Mouse (Mus musculus): ENCODE data around the gene Pnkp. TPM values are rescaled to one million over a fixed set of nuclear protein-coding genes. Genes with fewer than 3 reads are reported as not detected.

The Pnkp gene
- total and polyA plus RNA-seq, 3 experiments: 14.8 to 41.6 (median 22.2) TPM

GRCm38 (mm10) chr7:44854356-44855031 lies 2.4 kb upstream of the Pnkp start (continued):
- TF ChIP-seq MAFK (IDR thresholded peaks at IDR 0.05; ENCODE audit: insufficient replicate concordance, low read length): no peak
- no peak; the same call in 1 of the 2 replicates for TF ChIP-seq MEF2A (IDR thresholded peaks at IDR 0.05; ENCODE audit: borderline replicate concordance, low read depth, low read length)
- no peak for TF ChIP-seq RAD21 (IDR thresholded peaks at IDR 0.05; ENCODE audit: low read depth, low read length)
- TF ChIP-seq TBP (conservative IDR thresholded peaks at IDR 0.05; ENCODE audit: low read depth, low read length): 0 out of 2 replicates have a peak, but pooled peaks have one; percentile 35
- no peak for TF ChIP-seq SMC3 (IDR thresholded peaks at IDR 0.05; ENCODE audit: low read depth, low read length)
- peak; percentile 85 for TF ChIP-seq ELF1 (IDR thresholded peaks at IDR 0.05; ENCODE audit: low read depth, low read length)
- TF ChIP-seq NELFE (IDR thresholded peaks at IDR 0.05; ENCODE audit: low read depth, low read length): peak; percentile 53; the same call in 1 of the 2 replicates
- no peak for TF ChIP-seq MYC (IDR thresholded peaks at IDR 0.05; ENCODE audit: low read depth, low read length)
- peak; percentile 61 for TF ChIP-seq SIN3A (IDR thresholded peaks at IDR 0.05; ENCODE audit: low read length)
- no peak; the same call in 1 of the 2 replicates for TF ChIP-seq USF2 (conservative IDR thresholded peaks at IDR 0.05; ENCODE audit: low read depth, low read length)
- no peak for TF ChIP-seq CTCF (conservative IDR thresholded peaks at IDR 0.05 in 1 of 2, IDR thresholded peaks at IDR 0.05 in 1 of 2; ENCODE audit: low read depth in 2 of 2, low read length in 2 of 2)
- peak; percentile 69 for TF ChIP-seq HCFC1 (IDR thresholded peaks at IDR 0.05; ENCODE audit: low read depth, low read length)

- Histone ChIP-seq H3K27me3 (replicated peaks) (no peaks in the 10 kb centered on the region), H3K36me3 (replicated peaks in 1 of 2; ENCODE audit: control insufficient read depth in 1 of 2, insufficient read depth in 1 of 2, low read length in 1 of 2) (peaks cover 8 to 36% of the 10 kb centered on the region in 2 experiments), H3K4me1 (ENCODE audit: control insufficient read depth in 1 of 2, insufficient read depth in 2 of 2) (peaks cover 18 to 63% of the 10 kb centered on the region in 2 experiments), H3K9me3 (replicated peaks; ENCODE audit: low read length) (no peaks in the 10 kb centered on the region), H3K79me2 (replicated peaks; ENCODE audit: control insufficient read depth, extremely low read depth, insufficient read depth, poor library complexity, severe bottlenecking) (peaks cover 21% of the 10 kb centered on the region), H3K27ac (ENCODE audit: insufficient read depth, low read depth) (peak overlapping the region; percentile 91), H3K9ac (ENCODE audit: insufficient read depth, low read depth) (peak overlapping the region; percentile 72), H3K4me2 (ENCODE audit: insufficient read depth, low read depth, poor library complexity, severe bottlenecking) (peak overlapping the region; percentile 48), H3K4me3 (replicated peaks in 1 of 3; ENCODE audit: low read depth in 2 of 3, low read length in 2 of 3, poor library complexity in 1 of 3) (peak overlapping the region; percentile 66 to 72 (median 67))
- peak; percentile 58 for DNase-seq (ENCODE audit: extremely low read depth)
- no peak for TF ChIP-seq MAZ (IDR thresholded peaks at IDR 0.05; ENCODE audit: low read depth, low read length)
- TF ChIP-seq UBTF (IDR thresholded peaks at IDR 0.05; ENCODE audit: low read depth, low read length): 0 out of 2 replicates have a peak, but pooled peaks have one; percentile 17
- peak; percentile 17 to 50; a peak in 2 of 4 replicates for TF ChIP-seq CTCF (conservative IDR thresholded peaks at IDR 0.05 in 1 of 2, IDR thresholded peaks at IDR 0.05 in 1 of 2; ENCODE audit: low read depth in 2 of 2, low read length in 2 of 2)
- no peak for TF ChIP-seq NRF1 (IDR thresholded peaks at IDR 0.05; ENCODE audit: low read depth, low read length)
- TF ChIP-seq PAX5 (IDR thresholded peaks at IDR 0.05; ENCODE audit: low read length): no peak
- TF ChIP-seq ZMIZ1 (IDR thresholded peaks at IDR 0.05; ENCODE audit: low read depth, low read length): no peak
- dilution Hi-C loops (cut with MboI; ENCODE audit: extremely low pct_ligation_motif_present, extremely low pct_unique_long_range_greater_than_20kb, low sequenced_read_pairs) (no loop called here), in situ Hi-C loops (cut with MboI; ENCODE audit: low pct_ligation_motif_present, low pct_unique_long_range_greater_than_20kb, low sequenced_read_pairs) (loop anchor here (10.0 kb wide), 1 partner anchor 100 kb away; no protein-coding TSS in a partner anchor)
These were observed 1.9 kb upstream of the Pnkp start for GRCm38 (mm10) chr7:44855036-44855435.
